Mouse (Mus musculus) MEL (cell line): ENCODE results near the gene P3h3.
A peak's percentile ranks its signal among the peaks of the same experiment; 100 is the strongest.

ENCODE experiments used
- CTCF ChIP-seq, 3 experiments: IDR thresholded peaks in 2 of 3; conservative IDR thresholded peaks in 1 of 3; 2 replicates each; pipeline ENCODE4 v1.5.1; 2011 to 2012; ENCODE audit warnings: low read length in 3 of 3, low read depth in 2 of 3, mild to moderate bottlenecking in 2 of 3, improper control_type of control experiment in 1 of 3, inconsistent platforms in 1 of 3, mixed read lengths in 1 of 3, moderate library complexity in 1 of 3; ENCODE audit not compliant: control insufficient read depth in 1 of 3, insufficient read depth in 1 of 3, poor library complexity in 1 of 3, severe bottlenecking in 1 of 3
- GATA1 ChIP-seq: IDR thresholded peaks from 2 replicates; pipeline ENCODE4 v1.6.1; 2011; ENCODE audit warnings: low read depth, low read length, improper control_type of control experiment
- NRF1 ChIP-seq: IDR thresholded peaks from 2 replicates; pipeline ENCODE4 v1.6.1; 2014; ENCODE audit warnings: low read depth, mild to moderate bottlenecking, inconsistent platforms, low read length, improper control_type of control experiment, moderate library complexity; ENCODE audit not compliant: poor library complexity, insufficient read depth, severe bottlenecking
- USF1 ChIP-seq: IDR thresholded peaks from 2 replicates; pipeline ENCODE4 v1.6.1; 2014; ENCODE audit warnings: low read depth, mild to moderate bottlenecking, inconsistent platforms, low read length, improper control_type of control experiment, moderate library complexity

DNA sequence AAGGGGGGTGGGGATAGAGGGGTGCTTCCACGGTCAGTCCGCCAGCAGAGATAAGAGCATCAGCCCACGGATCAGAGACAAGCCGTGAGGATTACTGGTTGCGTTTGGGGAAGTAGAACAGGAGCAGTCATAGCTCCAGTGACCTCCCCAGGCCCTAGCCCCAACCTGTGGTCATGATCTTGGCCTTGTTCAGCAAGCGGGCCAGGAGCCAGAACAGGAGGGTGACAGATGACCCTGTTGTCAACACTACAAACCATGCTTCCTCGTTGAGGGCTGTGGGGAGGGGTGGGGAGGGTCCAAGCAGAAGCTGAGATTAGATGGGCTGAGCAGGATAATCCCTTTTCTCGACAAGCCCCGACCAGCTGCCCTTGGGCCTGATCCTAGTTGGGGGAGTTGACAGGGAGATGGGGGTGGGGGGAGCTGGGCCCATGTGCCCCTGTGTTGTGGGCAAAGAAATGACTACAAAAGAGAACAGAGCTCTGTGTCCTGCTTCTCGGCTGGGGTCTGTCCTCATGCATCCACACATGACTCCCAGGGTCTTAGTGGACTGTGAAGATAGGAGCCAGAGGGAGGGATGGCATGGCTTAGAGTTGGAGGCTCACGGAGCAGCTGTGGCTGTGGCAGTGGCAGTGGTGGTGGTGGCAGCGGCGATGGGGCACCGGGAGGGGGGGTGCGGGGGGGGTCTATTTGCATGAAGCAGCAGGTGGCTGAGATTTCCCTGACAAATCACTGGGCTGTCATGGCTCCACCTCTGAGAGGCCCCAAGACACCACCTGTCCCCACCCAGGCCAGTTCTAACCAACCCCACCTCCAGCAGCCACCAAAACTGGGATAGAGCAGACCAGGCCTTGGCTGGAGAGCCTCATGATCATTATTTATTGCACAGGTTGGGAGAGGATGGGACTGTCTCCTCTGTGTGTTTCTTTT lies 17.0 kb downstream of the P3h3 start, which contains the start of gene Gnb3:
- TF ChIP-seq GATA1, result peak; percentile 42; the same call in 1 of the 2 replicates
- no peak for TF ChIP-seq NRF1
- no peak for TF ChIP-seq USF1
- TF ChIP-seq CTCF (IDR thresholded peaks at IDR 0.05 in 2 of 3, conservative IDR thresholded peaks at IDR 0.05 in 1 of 3; ENCODE audit: control insufficient read depth in 1 of 3, insufficient read depth in 1 of 3, low read depth in 2 of 3, low read length in 3 of 3, poor library complexity in 1 of 3, severe bottlenecking in 1 of 3), result peak in 1 of 3 experiments; percentile 24; a peak in 1 of 6 replicates
